Mouse (Mus musculus) heart, postnatal 0 days (tissue): ENCODE results near the gene Trio.

Source experiments
- CTCF ChIP-seq: IDR thresholded peaks from 2 replicates; pipeline ENCODE4 v1.5.1; 2016; ENCODE audit warnings: antibody characterized with exemption, control low read depth, low read depth
- EP300 ChIP-seq: IDR thresholded peaks from 2 replicates; pipeline ENCODE4 v1.6.1; 2016; ENCODE audit warnings: antibody characterized with exemption, low read depth

- TF ChIP-seq CTCF (no peak), EP300 (no peak)
Measured at GRCm38 (mm10) chr15:27770513-27771196, 255.0 kb downstream of the Trio start.
